24 mouse cellular contexts compared by ENCODE assay signal in genomic region chr2:132712061-132712460, GRCm38 (mm10).
"Had no signal": no experiment of that assay in that cellular context is flagged by ENCODE, and none has a peak within 500 bp of the region (broad histone marks: within the 10 kb centered on the region; RNA-seq: fewer than 3 reads in every experiment).

No protein-coding gene starts in this region.

- DNase-seq: kidney, adult 18-20 months; kidney, adult 9 months; kidney, postnatal 14 days; kidney, postnatal 4 days; layer of hippocampus, adult 9-11 months; liver; lung, adult 18-20 months; lung, postnatal 10 days; lung, postnatal 36 days; retina, postnatal 1 day; right cerebral cortex, postnatal 14 days; thymus, adult 18-20 months; thymus, postnatal 4 days had no signal

- H3K36me3 ChIP-seq: limb, embryonic 10.5 days; liver, embryonic 12.5 days; liver, embryonic 15.5 days; lung, embryonic 15.5 days; midbrain, embryonic 10.5 days; midbrain, embryonic 13.5 days had no signal

- H3K4me3 ChIP-seq: limb, embryonic 10.5 days; limb, embryonic 13.5 days; liver, embryonic 12.5 days; liver, embryonic 15.5 days; lung, embryonic 15.5 days; megakaryocyte, embryonic 14.5 days; midbrain, embryonic 10.5 days; midbrain, embryonic 13.5 days; myocyte; neural tube, embryonic 13.5 days had no signal

- ATAC-seq: liver, embryonic 12.5 days; midbrain, embryonic 13.5 days; midbrain, embryonic 16.5 days had no signal

- H3K4me1 ChIP-seq: limb, embryonic 13.5 days; liver, embryonic 15.5 days; lung, embryonic 15.5 days had no signal

- H3K4me2 ChIP-seq: limb, embryonic 13.5 days; liver, embryonic 12.5 days; liver, embryonic 15.5 days; lung, embryonic 15.5 days; midbrain, embryonic 13.5 days; neural tube, embryonic 13.5 days had no signal

- H3K9me3 ChIP-seq: limb, embryonic 10.5 days; limb, embryonic 13.5 days; liver, embryonic 12.5 days; liver, embryonic 15.5 days; lung, embryonic 15.5 days; midbrain, embryonic 10.5 days; midbrain, embryonic 13.5 days; neural tube, embryonic 13.5 days had no signal

- H3K27ac ChIP-seq: limb, embryonic 10.5 days; limb, embryonic 13.5 days; liver, embryonic 12.5 days; liver, embryonic 15.5 days; lung, embryonic 15.5 days; midbrain, embryonic 10.5 days; midbrain, embryonic 13.5 days; neural tube, embryonic 13.5 days had no signal

- H3K27me3 ChIP-seq: limb, embryonic 13.5 days; liver, embryonic 12.5 days; lung, embryonic 15.5 days; megakaryocyte, embryonic 14.5 days; midbrain, embryonic 13.5 days; neural tube, embryonic 13.5 days had no signal

- H3K9ac ChIP-seq: limb, embryonic 13.5 days; liver, embryonic 12.5 days; liver, embryonic 15.5 days; lung, embryonic 15.5 days; midbrain, embryonic 13.5 days; neural tube, embryonic 13.5 days had no signal
